Mouse (Mus musculus) liver, embryonic 13.5 days (tissue): Measurements from ENCODE around the gene Tbl1x. TPM values are rescaled to one million over a fixed set of nuclear protein-coding genes. Genes with fewer than 3 reads are reported as not detected.

Source experiments
- ATAC-seq: fragments of 200-750 bp; cut with Nextera tagmentation; 2 replicates; pipeline ENCODE4 v1.8.0; 2017; ENCODE audit warnings: low read depth, mild to moderate bottlenecking, moderate number of reproducible peaks, moderate library complexity
- DNase-seq: peaks from one replicate; pipeline ENCODE4 v3.0.0; 2022
- H3K27ac ChIP-seq: fragments of 300-500 bp; sonication (generic); 2 replicates; pipeline ENCODE4 v1.5.1; 2015; ENCODE audit warnings: moderate library complexity, mild to moderate bottlenecking, inconsistent platforms
- H3K27me3 ChIP-seq: fragments of 300-500 bp; sonication (generic); 2 replicates; pipeline ENCODE4 v1.6.1; 2015; ENCODE audit warnings: mild to moderate bottlenecking, inconsistent platforms
- H3K36me3 ChIP-seq: fragments of 300-500 bp; sonication (generic); 2 replicates; pipeline ENCODE4 v1.6.1; 2015; ENCODE audit warnings: mild to moderate bottlenecking, inconsistent platforms
- H3K4me1 ChIP-seq: fragments of 300-500 bp; sonication (generic); replicated peaks from 2 replicates; pipeline ENCODE4 v1.6.1; 2015; ENCODE audit warnings: inconsistent platforms
- H3K4me2 ChIP-seq: fragments of 300-500 bp; sonication (generic); 2 replicates; pipeline ENCODE4 v1.6.1; 2015; ENCODE audit warnings: inconsistent platforms, mild to moderate bottlenecking, moderate library complexity
- H3K4me3 ChIP-seq: fragments of 300-500 bp; sonication (generic); replicated peaks from 2 replicates; pipeline ENCODE4 v1.5.1; 2015; ENCODE audit warnings: mild to moderate bottlenecking, inconsistent platforms
- H3K9ac ChIP-seq: fragments of 300-500 bp; sonication (generic); 2 replicates; pipeline ENCODE4 v1.6.1; 2015; ENCODE audit warnings: mild to moderate bottlenecking, inconsistent platforms
- H3K9me3 ChIP-seq: fragments of 300-500 bp; sonication (generic); replicated peaks from 2 replicates; pipeline ENCODE4 v1.6.1; 2016; ENCODE audit warnings: inconsistent platforms
- WGBS: fragments of 180-500 bp; shearing (Covaris S2); methylation state at CpG from one replicate; pipeline ENCODE4 v1.1.7; 2015; ENCODE audit not compliant: insufficient replicate concordance; 5-methylcytosine and 5-hydroxymethylcytosine counted together
- polyA plus RNA-seq: library from polyadenylated mRNA; unstranded; fragments of >200 nt; fragmentation: Nextera tagmentation; extraction: Ambion mirVana; gene quantifications from 2 replicates; pipeline ENCODE4 v1.2.1, GENCODE M21; 2015

The Tbl1x gene
- polyA plus RNA-seq, 1 experiment from 2014 or later, result 20.3 TPM

DNA sequence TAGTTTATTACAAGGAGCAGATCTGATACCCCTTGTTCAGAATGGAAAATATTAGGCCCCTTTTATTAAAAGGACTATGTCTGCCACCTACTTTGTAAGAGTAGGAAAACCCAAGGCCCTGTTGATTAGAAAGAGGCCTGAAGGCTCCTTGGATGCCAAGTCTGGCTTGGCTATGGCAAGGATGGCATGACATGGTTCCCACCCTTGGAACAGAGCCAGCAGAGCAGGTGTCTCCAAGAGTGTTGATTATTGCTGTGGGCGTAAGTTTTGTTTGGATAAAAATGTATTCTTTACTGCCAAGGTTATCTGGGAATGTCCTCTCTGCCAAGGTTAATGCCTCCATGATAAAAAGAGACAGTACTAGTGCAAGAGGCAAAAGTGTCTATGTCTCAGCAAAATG lies 156.1 kb downstream of the Tbl1x start:
- H3K4me3 ChIP-seq, result no peak overlapping the region
- WGBS, result 46% methylated on average over 1 of the region's 1 CpGs
- H3K4me1 ChIP-seq, result no peaks in the 10 kb centered on the region
- H3K36me3 ChIP-seq, result no peaks in the 10 kb centered on the region
- DNase-seq, result no peak
- H3K27ac ChIP-seq, result no peak overlapping the region
- H3K27me3 ChIP-seq, result no peaks in the 10 kb centered on the region
- no peaks in the 10 kb centered on the region for H3K9me3 ChIP-seq
- no peak for ATAC-seq
- H3K9ac ChIP-seq, result no peak overlapping the region
- no peak overlapping the region for H3K4me2 ChIP-seq

DNA sequence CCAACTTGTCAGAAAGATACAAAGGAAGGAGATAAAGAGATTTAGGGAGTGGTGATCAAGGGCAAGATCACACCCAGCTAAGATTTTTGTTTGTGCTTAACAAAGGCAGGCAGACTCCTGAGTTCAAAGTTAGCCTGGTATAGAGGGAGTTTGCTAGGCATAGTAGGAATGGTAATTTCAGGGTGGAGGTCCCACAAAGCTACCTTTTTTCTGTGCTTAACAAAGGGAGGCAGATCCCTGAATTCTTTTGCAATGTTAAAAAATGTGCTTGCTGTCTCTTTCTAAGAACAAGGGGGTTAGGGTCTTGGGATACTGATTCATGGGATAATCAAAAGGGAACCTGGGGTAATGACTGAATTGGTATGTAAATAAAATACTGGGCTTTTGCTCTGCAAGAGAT lies 156.6 kb downstream of the Tbl1x start:
- no peaks in the 10 kb centered on the region for H3K36me3 ChIP-seq
- no peak overlapping the region for H3K9ac ChIP-seq
- no peak overlapping the region for H3K4me3 ChIP-seq
- no peaks in the 10 kb centered on the region for H3K9me3 ChIP-seq
- H3K27me3 ChIP-seq, result no peaks in the 10 kb centered on the region
- ATAC-seq (no peak), DNase-seq (no peak)
- H3K4me2 ChIP-seq, result no peak overlapping the region
- no peak overlapping the region for H3K27ac ChIP-seq
- no peaks in the 10 kb centered on the region for H3K4me1 ChIP-seq

DNA sequence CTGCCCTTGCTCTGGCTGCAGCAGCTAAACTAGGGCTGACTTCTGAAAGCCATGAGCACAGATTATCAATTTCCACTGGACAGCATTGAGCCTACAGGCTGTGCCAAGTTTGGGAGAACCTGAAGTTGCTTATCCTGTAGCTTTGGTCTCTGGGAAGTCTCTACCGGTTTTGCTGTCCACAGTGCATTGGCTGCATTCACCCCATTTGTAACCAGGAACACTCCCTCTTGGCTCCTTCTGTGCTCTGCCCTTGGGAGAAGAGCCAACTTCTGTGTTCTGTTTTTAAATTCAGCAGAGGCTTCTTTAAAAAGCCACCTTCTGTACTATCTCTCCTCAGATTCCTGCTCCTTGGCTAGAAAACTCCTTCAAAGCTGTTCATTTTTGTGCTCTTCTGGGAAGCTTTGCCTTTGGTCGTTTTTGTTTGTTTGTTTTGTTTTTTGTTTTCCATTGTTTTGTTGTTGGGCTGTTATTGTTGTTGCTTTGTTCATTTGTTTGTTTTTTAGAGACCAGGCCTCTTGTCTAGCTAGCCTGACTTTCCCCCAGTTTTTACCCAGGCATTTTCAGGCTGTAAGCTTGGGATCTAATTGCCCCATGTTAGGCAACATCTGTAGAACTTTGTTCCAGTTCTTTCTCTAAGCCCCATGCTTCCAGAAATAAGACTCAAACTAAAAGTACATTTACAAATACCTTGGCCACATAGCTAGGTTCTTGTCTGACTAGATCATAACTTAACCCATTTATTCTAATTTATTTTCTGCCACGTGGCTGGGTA lies 159.2 kb downstream of the Tbl1x start:
- no peaks in the 10 kb centered on the region for H3K9me3 ChIP-seq
- 51% methylated on average over 3 of the region's 3 CpGs for WGBS
- no peak overlapping the region for H3K4me2 ChIP-seq
- no peaks in the 10 kb centered on the region for H3K36me3 ChIP-seq
- no peaks in the 10 kb centered on the region for H3K4me1 ChIP-seq
- H3K9ac ChIP-seq, result no peak overlapping the region
- no peak for DNase-seq
- H3K27me3 ChIP-seq, result no peaks in the 10 kb centered on the region
- no peak overlapping the region for H3K27ac ChIP-seq
- H3K4me3 ChIP-seq, result no peak overlapping the region
- ATAC-seq, result no peak
